Mouse (Mus musculus): ENCODE results near the gene Trim31. TPM values are rescaled to one million over a fixed set of nuclear protein-coding genes. Genes with fewer than 3 reads are reported as not detected.

Trim31 gene
- polyA plus RNA-seq, 1 experiment: not detected

DNA sequence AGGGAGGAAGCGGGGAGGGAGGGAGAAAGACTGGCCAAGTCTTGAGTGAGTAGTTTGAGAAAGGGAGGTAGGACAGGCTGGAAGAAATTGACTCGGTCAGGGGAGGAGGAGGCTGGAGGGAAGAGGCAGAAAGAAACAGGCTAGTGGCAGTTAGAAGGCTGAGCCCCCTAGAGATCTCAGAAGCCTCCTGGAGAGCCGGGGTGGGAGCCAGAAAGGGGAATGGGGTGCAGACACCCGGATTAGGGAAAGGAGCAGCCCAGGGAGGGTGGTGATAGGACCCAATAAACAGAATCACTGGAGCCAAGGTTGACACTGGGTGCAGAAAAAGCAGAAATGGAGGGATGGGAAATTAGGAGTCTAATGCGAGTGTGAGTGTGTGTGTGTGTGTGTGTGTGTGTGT, 45.8 kb downstream of the Trim31 start:
- no peaks in the 10 kb centered on the region for H3K27me3 ChIP-seq (ENCODE audit: control insufficient read depth, insufficient read depth, low read length, poor library complexity, severe bottlenecking)
- H3K9me3 ChIP-seq (replicated peaks; ENCODE audit: control insufficient read depth, insufficient read depth, low read length, poor library complexity, severe bottlenecking): no peaks in the 10 kb centered on the region
- TF ChIP-seq CTCF (IDR thresholded peaks at IDR 0.05; ENCODE audit: low read depth, low read length): no peak
- no peak for TF ChIP-seq EP300 (IDR thresholded peaks at IDR 0.05; ENCODE audit: insufficient read depth, low read depth, low read length)
- no peak for TF ChIP-seq POLR2A (IDR thresholded peaks at IDR 0.05; ENCODE audit: insufficient read depth, low read length)
- no peak overlapping the region for H3K27ac ChIP-seq (ENCODE audit: insufficient read depth, low read length)
- H3K4me3 ChIP-seq (ENCODE audit: low read depth, low read length): no peak overlapping the region; the same call in 1 of the 2 replicates
- peaks cover under 1% of the 10 kb centered on the region; the same call in 1 of the 2 replicates for H3K36me3 ChIP-seq (ENCODE audit: control insufficient read depth, insufficient read depth, low read length, poor library complexity, severe bottlenecking)
- H3K4me1 ChIP-seq (ENCODE audit: control insufficient read depth, insufficient read depth, low read length): peaks cover 2% of the 10 kb centered on the region
- peak overlapping the region; percentile 60 for H3K9ac ChIP-seq (ENCODE audit: low read depth, poor library complexity, severe bottlenecking)

- Histone ChIP-seq H3K9me3 (replicated peaks; ENCODE audit: control insufficient read depth, insufficient read depth, low read length, poor library complexity, severe bottlenecking) (no peaks in the 10 kb centered on the region), H3K27me3 (ENCODE audit: control insufficient read depth, insufficient read depth, low read length, poor library complexity, severe bottlenecking) (no peaks in the 10 kb centered on the region), H3K4me3 (ENCODE audit: low read depth, low read length) (no peak overlapping the region)
Observed at GRCm38 (mm10) chr17:36944121-36944775, 46.3 kb downstream of the Trim31 start.

GRCm38 (mm10) chr17:36947051-36947819, 49.3 kb downstream of the Trim31 start:
- H3K27ac ChIP-seq (ENCODE audit: insufficient read depth, low read length): peak overlapping the region; percentile 71; the same call in 1 of the 2 replicates
- H3K9ac ChIP-seq (ENCODE audit: low read depth, poor library complexity, severe bottlenecking): peak overlapping the region; percentile 83
- 0 out of 2 replicates have a peak, but pooled peaks have one; percentile 16 for TF ChIP-seq EP300 (IDR thresholded peaks at IDR 0.05; ENCODE audit: insufficient read depth, low read depth, low read length)
- TF ChIP-seq CTCF (IDR thresholded peaks at IDR 0.05; ENCODE audit: low read depth, low read length): peak; percentile 19
- peak; percentile 6 for TF ChIP-seq POLR2A (IDR thresholded peaks at IDR 0.05; ENCODE audit: insufficient read depth, low read length)
- peaks cover 2% of the 10 kb centered on the region for H3K4me1 ChIP-seq (ENCODE audit: control insufficient read depth, insufficient read depth, low read length)
- H3K4me3 ChIP-seq (ENCODE audit: low read depth, low read length): peak overlapping the region; percentile 87
- H3K36me3 ChIP-seq (ENCODE audit: control insufficient read depth, insufficient read depth, low read length, poor library complexity, severe bottlenecking): peaks cover 12% of the 10 kb centered on the region
- no peaks in the 10 kb centered on the region for H3K9me3 ChIP-seq (replicated peaks; ENCODE audit: control insufficient read depth, insufficient read depth, low read length, poor library complexity, severe bottlenecking)
- H3K27me3 ChIP-seq (ENCODE audit: control insufficient read depth, insufficient read depth, low read length, poor library complexity, severe bottlenecking): no peaks in the 10 kb centered on the region

More at GRCm38 (mm10) chr17:36944121-36944775, 46.3 kb downstream of the Trim31 start:
- H3K9ac ChIP-seq (ENCODE audit: low read depth, poor library complexity, severe bottlenecking): peak overlapping the region; percentile 60; the same call in 1 of the 2 replicates
- H3K27ac ChIP-seq (ENCODE audit: insufficient read depth, low read length): 0 out of 2 replicates have a peak overlapping the region, but pooled peaks have one; percentile 5
- peaks cover 2% of the 10 kb centered on the region for H3K4me1 ChIP-seq (ENCODE audit: control insufficient read depth, insufficient read depth, low read length)
- TF ChIP-seq CTCF (IDR thresholded peaks at IDR 0.05; ENCODE audit: low read depth, low read length) (no peak), POLR2A (IDR thresholded peaks at IDR 0.05; ENCODE audit: insufficient read depth, low read length) (no peak), EP300 (IDR thresholded peaks at IDR 0.05; ENCODE audit: insufficient read depth, low read depth, low read length) (no peak)
- peaks cover 6% of the 10 kb centered on the region for H3K36me3 ChIP-seq (ENCODE audit: control insufficient read depth, insufficient read depth, low read length, poor library complexity, severe bottlenecking)

DNA sequence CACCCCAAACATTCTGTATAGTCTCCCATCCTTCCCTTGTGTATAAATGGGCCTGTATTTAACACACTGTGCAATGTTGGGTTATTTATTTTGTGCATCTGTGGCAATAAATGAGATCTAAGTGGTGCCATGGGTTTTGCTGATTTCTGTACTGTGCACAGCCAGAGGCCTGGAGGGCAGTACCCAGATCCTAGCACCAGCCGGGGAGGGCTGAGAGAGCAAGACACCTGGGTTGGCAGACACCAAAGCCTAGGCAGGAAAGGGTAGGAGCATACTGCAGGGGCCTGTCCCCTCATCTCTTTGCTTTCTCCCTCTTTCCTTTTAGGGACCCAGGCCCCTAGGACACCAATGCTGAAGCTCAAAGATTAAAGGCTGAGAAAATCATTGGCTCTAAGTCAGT, 50.4 kb downstream of the Trim31 start:
- Histone ChIP-seq H3K27me3 (ENCODE audit: control insufficient read depth, insufficient read depth, low read length, poor library complexity, severe bottlenecking) (no peaks in the 10 kb centered on the region), H3K4me3 (ENCODE audit: low read depth, low read length) (no peak overlapping the region), H3K27ac (ENCODE audit: insufficient read depth, low read length) (no peak overlapping the region), H3K9me3 (replicated peaks; ENCODE audit: control insufficient read depth, insufficient read depth, low read length, poor library complexity, severe bottlenecking) (no peaks in the 10 kb centered on the region), H3K4me1 (ENCODE audit: control insufficient read depth, insufficient read depth, low read length) (no peaks in the 10 kb centered on the region), H3K36me3 (ENCODE audit: control insufficient read depth, insufficient read depth, low read length, poor library complexity, severe bottlenecking) (peaks cover 12% of the 10 kb centered on the region), H3K9ac (ENCODE audit: low read depth, poor library complexity, severe bottlenecking) (no peak overlapping the region)
- TF ChIP-seq EP300 (IDR thresholded peaks at IDR 0.05; ENCODE audit: insufficient read depth, low read depth, low read length): no peak

- Histone ChIP-seq H3K4me1 (ENCODE audit: control insufficient read depth, insufficient read depth, low read length) (no peaks in the 10 kb centered on the region), H3K27ac (ENCODE audit: insufficient read depth, low read length) (no peak overlapping the region), H3K9me3 (replicated peaks; ENCODE audit: control insufficient read depth, insufficient read depth, low read length, poor library complexity, severe bottlenecking) (no peaks in the 10 kb centered on the region), H3K27me3 (ENCODE audit: control insufficient read depth, insufficient read depth, low read length, poor library complexity, severe bottlenecking) (no peaks in the 10 kb centered on the region), H3K9ac (ENCODE audit: low read depth, poor library complexity, severe bottlenecking) (no peak overlapping the region), H3K4me3 (ENCODE audit: low read depth, low read length) (no peak overlapping the region), H3K36me3 (ENCODE audit: control insufficient read depth, insufficient read depth, low read length, poor library complexity, severe bottlenecking) (peaks cover 14% of the 10 kb centered on the region)
- no peak for TF ChIP-seq POLR2A (IDR thresholded peaks at IDR 0.05; ENCODE audit: insufficient read depth, low read length)
Observed at GRCm38 (mm10) chr17:36949265-36949664, 51.3 kb downstream of the Trim31 start.

Measured in ES-Bruce4 (cell line).